Mouse (Mus musculus): ENCODE measurements around the gene Sergef.
"Not testable (repeated sequence)": the region's sequence is repeated elsewhere in the genome, so short reads cannot be mapped to it uniquely, and the experiment has no call there.

The Sergef gene

GRCm38 (mm10) chr7:46639692-46640031 is at the start of gene Sergef:
Gene Sergef, minus strand, starts transcription at chr7:46639807.
- DNase-seq, result peak; percentile 88 to 91

GRCm38 (mm10) chr7:46686827-46687226 is 47.2 kb upstream of the Sergef start:
- DNase-seq, result peak; percentile 14 to 35

GRCm38 (mm10) chr7:46680732-46681131 is 41.1 kb upstream of the Sergef start:
- DNase-seq, result no peak

GRCm38 (mm10) chr7:46679044-46679443 is 39.4 kb upstream of the Sergef start:
- not testable (repeated sequence) for DNase-seq

- DNase-seq, result no peak
Measured at GRCm38 (mm10) chr7:46678417-46678816, 38.8 kb upstream of the Sergef start.

GRCm38 (mm10) chr7:46676808-46677360 is 37.3 kb upstream of the Sergef start:
- DNase-seq, result no peak

- no peak for DNase-seq
Measured at GRCm38 (mm10) chr7:46675886-46676285, 36.3 kb upstream of the Sergef start.

- no peak for DNase-seq
Measured at GRCm38 (mm10) chr7:46675061-46675460, 35.5 kb upstream of the Sergef start.

- DNase-seq, result no peak
Measured at GRCm38 (mm10) chr7:46672160-46672672, 32.6 kb upstream of the Sergef start, which contains the start of gene Tph1. Gene Tph1, minus strand, starts transcription at chr7:46672537.

- DNase-seq, result peak in 1 of 2 experiments; percentile 8
Measured at GRCm38 (mm10) chr7:46667256-46667655, 27.6 kb upstream of the Sergef start.

GRCm38 (mm10) chr7:46665236-46665635 is 25.6 kb upstream of the Sergef start:
- DNase-seq, result peak; percentile 10 to 25

GRCm38 (mm10) chr7:46661591-46662090 is 22.0 kb upstream of the Sergef start:
- no peak for DNase-seq

GRCm38 (mm10) chr7:46652279-46652678 is 12.7 kb upstream of the Sergef start:
- no peak for DNase-seq

- DNase-seq, result not testable (repeated sequence)
Measured at GRCm38 (mm10) chr7:46650231-46650630, 10.6 kb upstream of the Sergef start.

- no peak for DNase-seq
Measured at GRCm38 (mm10) chr7:46648431-46649140, 9.0 kb upstream of the Sergef start.

- DNase-seq, result no peak
Measured at GRCm38 (mm10) chr7:46643172-46643571, 3.6 kb upstream of the Sergef start.

GRCm38 (mm10) chr7:46640062-46640461 is 455 bp upstream of the Sergef start:
- DNase-seq, result no peak

GRCm38 (mm10) chr7:46638889-46639691 is 517 bp downstream of the Sergef start:
- DNase-seq, result no peak

- DNase-seq, result no peak
Measured at GRCm38 (mm10) chr7:46628375-46628975, 11.1 kb downstream of the Sergef start.

- DNase-seq, result no peak
Measured at GRCm38 (mm10) chr7:46623979-46624378, 15.6 kb downstream of the Sergef start.

- no peak for DNase-seq
Measured at GRCm38 (mm10) chr7:46618416-46619110, 21.0 kb downstream of the Sergef start.

- no peak for DNase-seq
Measured at GRCm38 (mm10) chr7:46616429-46617005, 23.1 kb downstream of the Sergef start.

Data from thymus, postnatal 36 days (tissue).